Mouse (Mus musculus): ENCODE data around the gene Fam243.

DNA sequence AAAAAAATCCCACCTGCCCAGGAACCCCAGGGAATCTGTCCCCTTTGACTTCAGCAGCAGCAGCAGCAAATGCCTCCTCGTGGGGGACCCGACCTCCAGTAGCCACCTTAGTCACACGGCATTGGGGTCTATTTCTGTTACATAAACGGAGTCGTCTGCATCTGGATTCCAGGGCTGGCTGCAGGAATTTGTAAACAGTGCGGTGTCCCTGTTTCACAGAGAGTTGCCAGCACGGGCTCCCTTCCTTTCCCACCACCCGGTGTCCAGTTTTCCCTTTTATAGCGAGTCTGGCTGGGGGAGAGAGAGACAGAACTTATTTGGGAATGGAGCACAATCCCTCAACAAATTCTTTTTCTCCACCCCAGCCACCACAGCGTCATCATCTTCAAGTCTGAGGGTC is 36.2 kb downstream of the Fam243 start:
- no peak for TF ChIP-seq CTCF (IDR thresholded peaks at IDR 0.05; ENCODE audit: control insufficient read depth, insufficient read depth, insufficient replicate concordance, low read depth, low read length)
- no peak for TF ChIP-seq POLR2A (IDR thresholded peaks at IDR 0.05; ENCODE audit: control insufficient read depth, low read depth, low read length)
